Mouse (Mus musculus): ENCODE measurements around the gene Topbp1. TPM values are rescaled to one million over a fixed set of nuclear protein-coding genes. Genes with fewer than 3 reads are reported as not detected.

The Topbp1 gene
- 65.6 and 72.7 TPM in 2 replicates for polyA plus RNA-seq (2015; fragmentation: Nextera tagmentation; extraction: Ambion mirVana)

- peak; percentile 95 for DNase-seq (ENCODE audit: low spot score)
Measured at GRCm38 (mm10) chr9:103304927-103305326, at the start of gene Topbp1, which contains the start of gene 1300017J02Rik. TSS of gene Topbp1 (plus strand) at chr9:103305215. TSS of gene 1300017J02Rik (minus strand) at chr9:103305082.

GRCm38 (mm10) chr9:103265778-103266177 lies 39.2 kb upstream of the Topbp1 start:
- no peak for DNase-seq (ENCODE audit: low spot score)

- no peak for DNase-seq (ENCODE audit: low spot score)
Measured at GRCm38 (mm10) chr9:103271104-103271503, 33.9 kb upstream of the Topbp1 start.

- no peak for DNase-seq (ENCODE audit: low spot score)
Measured at GRCm38 (mm10) chr9:103274819-103275218, 30.2 kb upstream of the Topbp1 start.

- DNase-seq (ENCODE audit: low spot score) = no peak
Measured at GRCm38 (mm10) chr9:103275676-103276075, 29.3 kb upstream of the Topbp1 start.

- DNase-seq (ENCODE audit: low spot score) = no peak
Measured at GRCm38 (mm10) chr9:103276876-103277275, 28.1 kb upstream of the Topbp1 start.

- no peak for DNase-seq (ENCODE audit: low spot score)
Measured at GRCm38 (mm10) chr9:103286396-103286795, 18.6 kb upstream of the Topbp1 start.

- no peak for DNase-seq (ENCODE audit: low spot score)
Measured at GRCm38 (mm10) chr9:103286901-103287422, 18.1 kb upstream of the Topbp1 start.

- DNase-seq (ENCODE audit: low spot score) = no peak
Measured at GRCm38 (mm10) chr9:103287840-103288488, 17.1 kb upstream of the Topbp1 start.

GRCm38 (mm10) chr9:103288489-103289180 lies 16.4 kb upstream of the Topbp1 start:
- no peak for DNase-seq (ENCODE audit: low spot score)

GRCm38 (mm10) chr9:103294507-103294906 lies 10.5 kb upstream of the Topbp1 start:
- no peak for DNase-seq (ENCODE audit: low spot score)

GRCm38 (mm10) chr9:103301086-103301485 lies 3.9 kb upstream of the Topbp1 start:
- DNase-seq (ENCODE audit: low spot score) = no peak

GRCm38 (mm10) chr9:103302239-103302638 lies 2.8 kb upstream of the Topbp1 start:
- DNase-seq (ENCODE audit: low spot score) = no peak

GRCm38 (mm10) chr9:103302666-103303065 lies 2.3 kb upstream of the Topbp1 start:
- peak; percentile 69 for DNase-seq (ENCODE audit: low spot score)

- DNase-seq (ENCODE audit: low spot score) = no peak
Measured at GRCm38 (mm10) chr9:103305332-103306041, 472 bp downstream of the Topbp1 start.

- DNase-seq (ENCODE audit: low spot score) = no peak
Measured at GRCm38 (mm10) chr9:103309832-103310231, 4.8 kb downstream of the Topbp1 start.

- DNase-seq (ENCODE audit: low spot score) = no peak
Measured at GRCm38 (mm10) chr9:103324678-103325077, 19.7 kb downstream of the Topbp1 start.

- no peak for DNase-seq (ENCODE audit: low spot score)
Measured at GRCm38 (mm10) chr9:103326449-103326848, 21.4 kb downstream of the Topbp1 start.

- no peak for DNase-seq (ENCODE audit: low spot score)
Measured at GRCm38 (mm10) chr9:103332663-103333062, 27.6 kb downstream of the Topbp1 start.

GRCm38 (mm10) chr9:103336912-103337311 lies 31.9 kb downstream of the Topbp1 start:
- no peak for DNase-seq (ENCODE audit: low spot score)

- DNase-seq (ENCODE audit: low spot score) = no peak
Measured at GRCm38 (mm10) chr9:103347045-103347444, 42.0 kb downstream of the Topbp1 start.

- no peak for DNase-seq (ENCODE audit: low spot score)
Measured at GRCm38 (mm10) chr9:103347996-103348490, 43.0 kb downstream of the Topbp1 start.
